Mouse (Mus musculus): ENCODE results near the gene Tmem110.

DNA sequence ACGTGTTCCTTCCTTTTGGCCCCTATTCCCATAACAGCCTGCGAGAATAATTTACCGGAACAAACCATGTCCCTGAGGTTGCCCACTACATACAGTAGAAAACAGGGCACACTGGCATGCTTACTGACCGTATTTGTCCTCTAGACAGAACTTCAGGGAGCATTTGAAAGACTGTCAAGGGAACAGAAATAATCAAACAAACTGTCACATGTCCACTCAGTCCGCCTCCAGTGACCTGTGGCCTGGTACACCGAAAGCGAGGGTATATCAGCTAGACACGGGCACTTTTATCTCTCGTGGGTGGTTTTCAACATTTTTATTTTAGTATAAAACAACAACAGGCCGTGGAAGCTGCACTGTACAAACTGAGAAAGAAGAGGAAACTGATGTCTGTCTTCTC is 43.4 kb downstream of the Tmem110 start:
- TF ChIP-seq CTCF (IDR thresholded peaks at IDR 0.05; ENCODE audit: low read depth) (no peak), EP300 (IDR thresholded peaks at IDR 0.05; ENCODE audit: low read depth) (no peak)

Measured in liver, postnatal 0 days (tissue).